In genomic region chr4:83580157-83580556, GRCm38 (mm10) we compare ENCODE assay signal across 10 mouse cellular contexts. TPM values are rescaled to one million over a fixed set of nuclear protein-coding genes. Genes with fewer than 3 reads are reported as not detected.
DNase-seq lines count a peak whose midpoint lies in the region; ATAC-seq and TF ChIP-seq lines count a peak whose summit lies in the region.
"Had no signal": no experiment of that assay in that cellular context is flagged by ENCODE, and none has a peak within 500 bp of the region (broad histone marks: within the 10 kb centered on the region; RNA-seq: fewer than 3 reads in every experiment).

No protein-coding gene starts in this region.

- no peak overlapping the region for H3K4me2 ChIP-seq in embryonic facial prominence, embryonic 11.5 days (ENCODE audit: low read depth, low read length)
- no peak overlapping the region for H3K4me2 ChIP-seq in midbrain, embryonic 16.5 days (ENCODE audit: low read length)
- H3K4me2 ChIP-seq: liver, embryonic 13.5 days; midbrain, embryonic 12.5 days had no signal

- H3K36me3 ChIP-seq in embryonic facial prominence, embryonic 11.5 days (replicated peaks; ENCODE audit: control insufficient read depth, insufficient read depth, low read depth, low read length) = no peaks in the 10 kb centered on the region
- H3K36me3 ChIP-seq in embryonic facial prominence, embryonic 10.5 days (replicated peaks) = no peaks in the 10 kb centered on the region
- peaks cover 0 to 18% of the 10 kb centered on the region in 2 experiments; a peak in 2 of 4 replicates for H3K36me3 ChIP-seq in MEL (ENCODE audit: control insufficient read depth in 1 of 2, insufficient read depth in 2 of 2, low read length in 2 of 2)
- no peaks in the 10 kb centered on the region for H3K36me3 ChIP-seq in midbrain, embryonic 16.5 days (ENCODE audit: control insufficient read depth, insufficient read depth, low read length)
- H3K36me3 ChIP-seq: liver, embryonic 13.5 days; midbrain, embryonic 12.5 days had no signal

- ATAC-seq in embryonic facial prominence, embryonic 11.5 days (replicated peaks; ENCODE audit: insufficient number of reproducible peaks, low FRiP score, low TSS enrichment, low read depth) = no peak
- peak; percentile 51 for ATAC-seq in midbrain, embryonic 16.5 days

- H3K4me3 ChIP-seq in embryonic facial prominence, embryonic 11.5 days (ENCODE audit: low read depth, low read length) = no peak overlapping the region
- no peak overlapping the region for H3K4me3 ChIP-seq in embryonic facial prominence, embryonic 10.5 days
- H3K4me3 ChIP-seq in layer of hippocampus, adult 2 months = no peak overlapping the region
- H3K4me3 ChIP-seq in MEL (ENCODE audit: control insufficient read depth in 1 of 2, insufficient read depth in 1 of 2, low read depth in 2 of 2, low read length in 2 of 2) = no peak overlapping the region
- no peak overlapping the region for H3K4me3 ChIP-seq in midbrain, embryonic 16.5 days (ENCODE audit: low read depth, low read length)
- H3K4me3 ChIP-seq: liver, embryonic 13.5 days; midbrain, embryonic 12.5 days had no signal

- TF ChIP-seq EP300 in MEL (IDR thresholded peaks at IDR 0.05; ENCODE audit: low read depth in 1 of 2, low read length in 2 of 2) = no peak

- no peak for TF ChIP-seq POLR2A in MEL (IDR thresholded peaks at IDR 0.05; ENCODE audit: control insufficient read depth in 1 of 2, insufficient read depth in 1 of 2, low read depth in 1 of 2, low read length in 2 of 2, poor library complexity in 1 of 2)

- WGBS in embryonic facial prominence, embryonic 11.5 days = 25% methylated on average over 1 of the region's 1 CpGs
- 18% methylated on average over 1 of the region's 1 CpGs for WGBS in embryonic facial prominence, embryonic 10.5 days
- 29% methylated on average over 1 of the region's 1 CpGs for WGBS in midbrain, embryonic 16.5 days

- TF ChIP-seq CTCF in layer of hippocampus, adult 2 months (conservative IDR thresholded peaks at IDR 0.05) = peak; percentile 80
- peak in 2 of 3 experiments; percentile 45 to 75; a peak in 4 of 6 replicates for TF ChIP-seq CTCF in MEL (IDR thresholded peaks at IDR 0.05 in 2 of 3, conservative IDR thresholded peaks at IDR 0.05 in 1 of 3; ENCODE audit: control insufficient read depth in 1 of 3, insufficient read depth in 1 of 3, low read depth in 2 of 3, low read length in 3 of 3, poor library complexity in 1 of 3, severe bottlenecking in 1 of 3)

- TF ChIP-seq RAD21 in MEL (IDR thresholded peaks at IDR 0.05; ENCODE audit: low read depth, low read length) = peak; percentile 82

- H3K27me3 ChIP-seq in embryonic facial prominence, embryonic 11.5 days (ENCODE audit: control insufficient read depth, insufficient read depth, low read length) = no peaks in the 10 kb centered on the region
- no peaks in the 10 kb centered on the region for H3K27me3 ChIP-seq in embryonic facial prominence, embryonic 10.5 days (replicated peaks; ENCODE audit: low read depth, poor library complexity, severe bottlenecking)
- no peaks in the 10 kb centered on the region for H3K27me3 ChIP-seq in MEL (ENCODE audit: control insufficient read depth in 1 of 2, insufficient read depth in 2 of 2, low read length in 2 of 2)
- no peaks in the 10 kb centered on the region for H3K27me3 ChIP-seq in midbrain, embryonic 16.5 days (ENCODE audit: control insufficient read depth, insufficient read depth, low read depth, low read length)
- H3K27me3 ChIP-seq: liver, embryonic 13.5 days; midbrain, embryonic 12.5 days had no signal

- peak; percentile 44 for DNase-seq in embryonic facial prominence, embryonic 11.5 days (ENCODE audit: low spot score)
- no peak for DNase-seq in embryonic facial prominence, embryonic 10.5 days (ENCODE audit: low spot score)
- no peak for DNase-seq in layer of hippocampus, adult 2 months (ENCODE audit: low spot score in 2 of 2)
- no peak for DNase-seq in layer of hippocampus, postnatal 14 days (ENCODE audit: low spot score in 2 of 2)
- peak; percentile 60 for DNase-seq in MEL (ENCODE audit: low read depth, low spot score)
- no peak for DNase-seq in cerebellum, postnatal 36 days
- no peak for DNase-seq in spleen, postnatal 14 days (ENCODE audit: low spot score in 2 of 2)
- DNase-seq: liver, embryonic 13.5 days had no signal

- H3K9ac ChIP-seq in embryonic facial prominence, embryonic 11.5 days (replicated peaks; ENCODE audit: low read length) = no peak overlapping the region
- H3K9ac ChIP-seq in MEL (ENCODE audit: control insufficient read depth, low read depth, low read length, poor library complexity, severe bottlenecking) = no peak overlapping the region
- H3K9ac ChIP-seq in midbrain, embryonic 16.5 days (ENCODE audit: low read depth, low read length) = no peak overlapping the region
- H3K9ac ChIP-seq: liver, embryonic 13.5 days; midbrain, embryonic 12.5 days had no signal

- no peaks in the 10 kb centered on the region for H3K4me1 ChIP-seq in embryonic facial prominence, embryonic 11.5 days (ENCODE audit: control insufficient read depth, insufficient read depth, low read length)
- no peaks in the 10 kb centered on the region for H3K4me1 ChIP-seq in embryonic facial prominence, embryonic 10.5 days
- H3K4me1 ChIP-seq in MEL (ENCODE audit: control insufficient read depth in 1 of 2, insufficient read depth in 2 of 2, low read length in 2 of 2) = peaks cover 10 to 15% of the 10 kb centered on the region in 2 experiments
- no peaks in the 10 kb centered on the region for H3K4me1 ChIP-seq in midbrain, embryonic 16.5 days (ENCODE audit: control insufficient read depth, insufficient read depth, low read length)
- H3K4me1 ChIP-seq: midbrain, embryonic 12.5 days had no signal

- H3K79me2 ChIP-seq in MEL (ENCODE audit: control insufficient read depth, insufficient read depth, low read length, poor library complexity) = no peaks in the 10 kb centered on the region

- H3K27ac ChIP-seq in embryonic facial prominence, embryonic 11.5 days (replicated peaks; ENCODE audit: low read depth, low read length) = no peak overlapping the region
- H3K27ac ChIP-seq in embryonic facial prominence, embryonic 10.5 days (replicated peaks) = no peak overlapping the region
- no peak overlapping the region for H3K27ac ChIP-seq in layer of hippocampus, adult 2 months
- H3K27ac ChIP-seq in MEL (ENCODE audit: control insufficient read depth, low read depth, low read length) = no peak overlapping the region
- H3K27ac ChIP-seq in midbrain, embryonic 16.5 days (ENCODE audit: low read length) = no peak overlapping the region
- H3K27ac ChIP-seq: liver, embryonic 13.5 days; midbrain, embryonic 12.5 days had no signal

- H3K9me3 ChIP-seq in embryonic facial prominence, embryonic 11.5 days (replicated peaks; ENCODE audit: control insufficient read depth, low read length) = no peaks in the 10 kb centered on the region
- no peaks in the 10 kb centered on the region for H3K9me3 ChIP-seq in embryonic facial prominence, embryonic 10.5 days
- H3K9me3 ChIP-seq in MEL (replicated peaks; ENCODE audit: insufficient read depth, low read length) = no peaks in the 10 kb centered on the region
- no peaks in the 10 kb centered on the region for H3K9me3 ChIP-seq in midbrain, embryonic 16.5 days (replicated peaks; ENCODE audit: control insufficient read depth, low read length, poor library complexity, severe bottlenecking)
- H3K9me3 ChIP-seq: liver, embryonic 13.5 days; midbrain, embryonic 12.5 days had no signal

TF ChIP-seq in MEL, 35 proteins besides CTCF, POLR2A, EP300 and RAD21:
- TF ChIP-seq SMC3 (IDR thresholded peaks at IDR 0.05; ENCODE audit: low read depth, low read length) (peak; percentile 62), E2F4 (IDR thresholded peaks at IDR 0.05; ENCODE audit: borderline replicate concordance, low read depth, low read length) (no peak), ZC3H11A (IDR thresholded peaks at IDR 0.05; ENCODE audit: low read depth, low read length) (peak; percentile 51), POLR2AphosphoS5 (IDR thresholded peaks at IDR 0.05; ENCODE audit: borderline replicate concordance, low read depth, low read length) (no peak), GATA1 (IDR thresholded peaks at IDR 0.05; ENCODE audit: low read depth, low read length) (peak; percentile 33; the same call in 1 of the 2 replicates)

RNA-seq across cellular contexts. Expression of gene Ccdc171, which starts 54.8 kb away (rescaled TPM):
- 5.7 and 7.3 TPM in 2 replicates for polyA plus RNA-seq in embryonic facial prominence, embryonic 11.5 days (2014; fragmentation: Nextera tagmentation; extraction: Ambion mirVana)
- 5.5 and 6.1 TPM in 2 replicates for polyA plus RNA-seq in embryonic facial prominence, embryonic 10.5 days (2016; fragmentation: Nextera tagmentation; extraction: Ambion mirVana)
- total RNA-seq in layer of hippocampus, adult 2 months (2021) = 1 to 10 TPM; 4.1 to 5.1 TPM
- total RNA-seq in layer of hippocampus, postnatal 14 days (2021) = 1 to 10 TPM; 3.2 to 3.3 TPM
- total RNA-seq in MEL (2012; rRNA removed) = 1.7 and 1.8 TPM in 2 replicates
- 1 to 10 TPM in 1 of 2 experiments, not detected in 1; 1.6 TPM for polyA plus RNA-seq in MEL (2012; ENCODE audit: insufficient read depth in 1 of 2, insufficient read length in 2 of 2, low read depth in 1 of 2, low replicate concordance in 2 of 2, missing spikeins in 1 of 2)
- 3.5 TPM in 2 replicates for polyA plus RNA-seq in midbrain, embryonic 16.5 days (2015; fragmentation: Nextera tagmentation; extraction: Ambion mirVana)

Comparison
In these comparisons a context has a peak if more than half of its experiments do, and no peak if none do; other contexts are left out.
1. DNase-seq: peak in embryonic facial prominence, embryonic 11.5 days (single experiment) and MEL (single experiment); none in embryonic facial prominence, embryonic 10.5 days (single experiment), layer of hippocampus, adult 2 months (0 of 2), layer of hippocampus, postnatal 14 days (0 of 2), cerebellum, postnatal 36 days (0 of 2) and spleen, postnatal 14 days (0 of 2).